Comparison of ENCODE assay signal across 8 mouse cellular contexts in genomic region chr1:81287088-81287487, GRCm38 (mm10).
DNase-seq lines count a peak whose midpoint lies in the region; ATAC-seq and TF ChIP-seq lines count a peak whose summit lies in the region.

No protein-coding gene starts in this region.

- H3K4me3 ChIP-seq in liver, postnatal 0 days (ENCODE audit: low read depth, low read length): no peak overlapping the region
- no peak overlapping the region for H3K4me3 ChIP-seq in liver, embryonic 12.5 days
- no peak overlapping the region for H3K4me3 ChIP-seq in embryonic facial prominence, embryonic 10.5 days
- H3K4me3 ChIP-seq in intestine, postnatal 0 days (ENCODE audit: low read depth, low read length): no peak overlapping the region
- H3K4me3 ChIP-seq in neural tube, embryonic 11.5 days (ENCODE audit: low read depth, low read length): no peak overlapping the region

- no peak for ATAC-seq in liver, postnatal 0 days
- ATAC-seq in liver, embryonic 12.5 days: no peak
- no peak for ATAC-seq in intestine, postnatal 0 days
- ATAC-seq in neural tube, embryonic 11.5 days (ENCODE audit: insufficient read depth, low FRiP score, low TSS enrichment): peak; percentile 78

- H3K36me3 ChIP-seq in liver, postnatal 0 days (replicated peaks; ENCODE audit: insufficient read depth, low read length): no peaks in the 10 kb centered on the region
- no peaks in the 10 kb centered on the region for H3K36me3 ChIP-seq in liver, embryonic 12.5 days
- no peaks in the 10 kb centered on the region for H3K36me3 ChIP-seq in embryonic facial prominence, embryonic 10.5 days (replicated peaks)
- H3K36me3 ChIP-seq in intestine, postnatal 0 days (ENCODE audit: control insufficient read depth, insufficient read depth): no peaks in the 10 kb centered on the region
- H3K36me3 ChIP-seq in neural tube, embryonic 11.5 days (ENCODE audit: control insufficient read depth, insufficient read depth, low read length): no peaks in the 10 kb centered on the region

- no peak overlapping the region for H3K9ac ChIP-seq in liver, postnatal 0 days (replicated peaks)
- H3K9ac ChIP-seq in liver, embryonic 12.5 days: no peak overlapping the region
- H3K9ac ChIP-seq in intestine, postnatal 0 days (ENCODE audit: low read depth, low read length): no peak overlapping the region
- H3K9ac ChIP-seq in neural tube, embryonic 11.5 days (ENCODE audit: low read length): no peak overlapping the region

- no peak for TF ChIP-seq EP300 in liver, postnatal 0 days (IDR thresholded peaks at IDR 0.05; ENCODE audit: low read depth)

- peak; percentile 58 for TF ChIP-seq CTCF in liver, postnatal 0 days (IDR thresholded peaks at IDR 0.05; ENCODE audit: low read depth)
- peak; percentile 74 for TF ChIP-seq CTCF in intestine, postnatal 0 days (IDR thresholded peaks at IDR 0.05; ENCODE audit: low read depth)

- H3K4me2 ChIP-seq in liver, postnatal 0 days (ENCODE audit: low read depth, low read length): no peak overlapping the region
- no peak overlapping the region for H3K4me2 ChIP-seq in liver, embryonic 12.5 days
- H3K4me2 ChIP-seq in intestine, postnatal 0 days (replicated peaks; ENCODE audit: low read depth): no peak overlapping the region
- no peak overlapping the region for H3K4me2 ChIP-seq in neural tube, embryonic 11.5 days (ENCODE audit: low read depth)

- no peak for DNase-seq in liver, postnatal 0 days
- peak; percentile 82 for DNase-seq in brain, adult 2 months (ENCODE audit: low read depth, low spot score)
- DNase-seq in embryonic facial prominence, embryonic 10.5 days (ENCODE audit: low spot score): peak; percentile 21
- DNase-seq in neural tube, embryonic 11.5 days (ENCODE audit: low spot score): peak; percentile 29
- DNase-seq in urinary bladder, postnatal 25 days (ENCODE audit: low spot score): no peak
- no peak for DNase-seq in gastrocnemius, postnatal 36 days

- intact Hi-C loops in gastrocnemius, postnatal 36 days (cut with DNase I): loop anchor here (5.0 to 10.0 kb wide), 2 partner anchors 460 to 1102 kb away; no protein-coding TSS in a partner anchor

- H3K9me3 ChIP-seq in liver, postnatal 0 days (ENCODE audit: low read length): no peaks in the 10 kb centered on the region
- no peaks in the 10 kb centered on the region for H3K9me3 ChIP-seq in liver, embryonic 12.5 days (replicated peaks)
- H3K9me3 ChIP-seq in embryonic facial prominence, embryonic 10.5 days: 0 out of 2 replicates have a peak, but pooled peaks cover 5% of the 10 kb centered on the region
- no peaks in the 10 kb centered on the region for H3K9me3 ChIP-seq in intestine, postnatal 0 days (ENCODE audit: control insufficient read depth)
- no peaks in the 10 kb centered on the region for H3K9me3 ChIP-seq in neural tube, embryonic 11.5 days (ENCODE audit: control insufficient read depth, low read length)

- no peaks in the 10 kb centered on the region for H3K27me3 ChIP-seq in liver, postnatal 0 days (ENCODE audit: insufficient read depth, low read length)
- H3K27me3 ChIP-seq in liver, embryonic 12.5 days (replicated peaks): no peaks in the 10 kb centered on the region
- H3K27me3 ChIP-seq in embryonic facial prominence, embryonic 10.5 days (replicated peaks; ENCODE audit: low read depth, poor library complexity, severe bottlenecking): no peaks in the 10 kb centered on the region
- H3K27me3 ChIP-seq in intestine, postnatal 0 days (replicated peaks; ENCODE audit: control insufficient read depth, insufficient read depth, low read length): no peaks in the 10 kb centered on the region
- no peaks in the 10 kb centered on the region for H3K27me3 ChIP-seq in neural tube, embryonic 11.5 days (ENCODE audit: control insufficient read depth, insufficient read depth, low read length)

- no peak overlapping the region for H3K27ac ChIP-seq in liver, postnatal 0 days (ENCODE audit: low read depth)
- H3K27ac ChIP-seq in liver, embryonic 12.5 days: no peak overlapping the region
- no peak overlapping the region for H3K27ac ChIP-seq in embryonic facial prominence, embryonic 10.5 days (replicated peaks)
- H3K27ac ChIP-seq in intestine, postnatal 0 days (ENCODE audit: low read depth, low read length): no peak overlapping the region
- H3K27ac ChIP-seq in neural tube, embryonic 11.5 days (ENCODE audit: low read depth, low read length): no peak overlapping the region

- no peaks in the 10 kb centered on the region for H3K4me1 ChIP-seq in liver, postnatal 0 days (ENCODE audit: insufficient read depth)
- no peaks in the 10 kb centered on the region for H3K4me1 ChIP-seq in liver, embryonic 12.5 days
- peaks cover 14% of the 10 kb centered on the region for H3K4me1 ChIP-seq in embryonic facial prominence, embryonic 10.5 days
- no peaks in the 10 kb centered on the region for H3K4me1 ChIP-seq in intestine, postnatal 0 days (replicated peaks; ENCODE audit: control insufficient read depth, insufficient read depth, low read length)
- H3K4me1 ChIP-seq in neural tube, embryonic 11.5 days (ENCODE audit: control insufficient read depth, insufficient read depth, low read length): no peaks in the 10 kb centered on the region

Comparison
In these comparisons a context has a peak if more than half of its experiments do, and no peak if none do; other contexts are left out.
1. DNase-seq: peak in brain, adult 2 months (single experiment), embryonic facial prominence, embryonic 10.5 days (single experiment) and neural tube, embryonic 11.5 days (single experiment); none in liver, postnatal 0 days (single experiment), urinary bladder, postnatal 25 days (single experiment) and gastrocnemius, postnatal 36 days (0 of 2).